Mouse (Mus musculus): ENCODE data around the gene Gm17359. TPM values are rescaled to one million over a fixed set of nuclear protein-coding genes. Genes with fewer than 3 reads are reported as not detected.
"Not testable (repeated sequence)": the region's sequence is repeated elsewhere in the genome, so short reads cannot be mapped to it uniquely, and the experiment has no call there.

Gene Gm17359
- polyA plus RNA-seq, 1 experiment: not detected

GRCm38 (mm10) chr3:79446124-79446523 lies 109.7 kb downstream of the Gm17359 start:
- Histone ChIP-seq H3K9me3 (ENCODE audit: control insufficient read depth, low read length) (no peaks in the 10 kb centered on the region), H3K27me3 (ENCODE audit: control insufficient read depth) (no peaks in the 10 kb centered on the region), H3K36me3 (ENCODE audit: control insufficient read depth) (peaks cover 3% of the 10 kb centered on the region), H3K4me3 (replicated peaks) (no peak overlapping the region), H3K4me1 (ENCODE audit: control insufficient read depth) (no peaks in the 10 kb centered on the region)
- no peak for TF ChIP-seq TAL1 (IDR thresholded peaks at IDR 0.05; ENCODE audit: low read length)
- TF ChIP-seq GATA1 (IDR thresholded peaks at IDR 0.05; ENCODE audit: low read length): no peak

DNA sequence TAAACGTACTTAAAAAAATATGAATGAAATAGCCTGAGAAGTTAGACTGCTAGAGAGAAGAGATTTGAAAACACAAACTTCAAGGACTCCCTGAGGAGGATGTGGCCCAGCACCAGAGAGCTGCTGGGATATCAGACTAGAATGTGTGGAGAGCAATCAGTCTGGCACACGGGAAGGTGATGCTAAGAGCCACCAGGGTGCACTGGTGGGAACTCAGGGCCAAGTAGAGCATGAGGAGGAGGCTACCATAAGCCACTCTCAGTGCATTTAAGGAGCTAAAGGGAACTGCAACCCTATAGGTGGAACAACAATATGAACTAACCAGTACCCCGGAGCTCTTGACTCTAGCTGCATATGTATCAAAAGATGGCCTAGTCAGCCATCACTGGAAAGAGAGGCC lies 110.2 kb downstream of the Gm17359 start:
- H3K9me3 ChIP-seq (ENCODE audit: control insufficient read depth, low read length); H3K27me3 ChIP-seq (ENCODE audit: control insufficient read depth); H3K36me3 ChIP-seq (ENCODE audit: control insufficient read depth): not testable (repeated sequence)

DNA sequence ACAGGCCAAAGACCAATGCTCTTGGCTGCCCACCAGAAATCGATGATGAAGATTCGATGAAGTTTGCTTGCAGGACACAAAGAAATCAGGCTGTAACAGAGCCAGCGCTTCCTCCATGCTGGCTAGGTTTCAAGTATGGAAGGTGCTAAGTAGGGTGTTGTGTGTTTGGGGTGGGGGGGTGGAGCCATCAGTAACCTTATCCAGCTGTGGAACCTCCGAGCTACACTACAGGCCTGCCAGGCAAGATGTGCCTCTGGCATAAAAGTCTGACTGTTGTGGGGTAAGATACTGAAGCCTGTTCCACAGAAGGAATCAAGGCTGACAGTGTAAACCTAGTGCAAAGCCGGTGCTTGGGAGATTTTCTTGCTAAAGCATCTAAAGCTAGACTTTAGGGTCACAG lies 112.0 kb downstream of the Gm17359 start:
- no peak overlapping the region for H3K4me3 ChIP-seq (replicated peaks)
- no peaks in the 10 kb centered on the region for H3K27me3 ChIP-seq (ENCODE audit: control insufficient read depth)
- H3K36me3 ChIP-seq (ENCODE audit: control insufficient read depth): peaks cover 10% of the 10 kb centered on the region
- H3K4me1 ChIP-seq (ENCODE audit: control insufficient read depth): no peaks in the 10 kb centered on the region
- no peaks in the 10 kb centered on the region for H3K9me3 ChIP-seq (ENCODE audit: control insufficient read depth, low read length)
- no peak for TF ChIP-seq TAL1 (IDR thresholded peaks at IDR 0.05; ENCODE audit: low read length)
- no peak for TF ChIP-seq GATA1 (IDR thresholded peaks at IDR 0.05; ENCODE audit: low read length)

More for the DNA sequence above, 110.2 kb downstream of the Gm17359 start:
- not testable (repeated sequence) for H3K4me1 ChIP-seq (ENCODE audit: control insufficient read depth); H3K4me3 ChIP-seq (replicated peaks)

GRCm38 (mm10) chr3:79449361-79449760 lies 112.9 kb downstream of the Gm17359 start:
- peaks cover 4% of the 10 kb centered on the region for H3K4me1 ChIP-seq (ENCODE audit: control insufficient read depth)
- H3K9me3 ChIP-seq (ENCODE audit: control insufficient read depth, low read length): no peaks in the 10 kb centered on the region
- H3K4me3 ChIP-seq (replicated peaks): no peak overlapping the region
- H3K27me3 ChIP-seq (ENCODE audit: control insufficient read depth): no peaks in the 10 kb centered on the region
- TF ChIP-seq TAL1 (IDR thresholded peaks at IDR 0.05; ENCODE audit: low read length) (no peak), GATA1 (IDR thresholded peaks at IDR 0.05; ENCODE audit: low read length) (no peak)
- peaks cover 19% of the 10 kb centered on the region for H3K36me3 ChIP-seq (ENCODE audit: control insufficient read depth)

DNA sequence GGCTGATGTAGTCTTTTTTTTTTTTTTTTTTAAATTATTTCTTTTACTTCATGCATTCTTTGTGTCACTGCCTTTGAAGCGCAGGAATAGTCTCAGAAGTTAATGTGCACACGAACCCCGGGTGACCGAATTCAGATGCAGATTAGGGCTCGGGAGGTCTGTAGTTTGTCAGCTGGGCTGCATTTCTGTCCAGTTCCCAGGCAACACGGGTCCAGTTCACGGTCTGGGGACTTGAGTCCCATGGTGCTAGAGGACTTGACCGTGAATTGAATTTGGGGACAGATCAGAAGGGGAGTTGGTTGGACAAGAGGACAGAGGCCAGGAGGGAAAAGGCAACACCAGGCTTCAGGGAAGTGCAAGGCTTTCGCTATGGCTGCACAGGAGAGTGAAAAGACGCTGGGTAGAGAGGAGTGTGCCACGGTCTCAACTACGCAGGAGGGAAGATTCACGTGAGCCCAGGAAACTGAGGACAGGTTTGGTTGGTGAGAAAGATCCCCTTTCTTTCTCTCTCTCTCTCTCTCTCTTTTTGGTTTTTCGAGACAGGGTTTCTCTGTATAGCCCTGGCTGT lies 116.3 kb downstream of the Gm17359 start:
- Histone ChIP-seq H3K27me3 (ENCODE audit: control insufficient read depth) (no peaks in the 10 kb centered on the region), H3K4me3 (replicated peaks) (no peak overlapping the region), H3K9me3 (ENCODE audit: control insufficient read depth, low read length) (no peaks in the 10 kb centered on the region), H3K4me1 (ENCODE audit: control insufficient read depth) (peaks cover 4% of the 10 kb centered on the region), H3K36me3 (ENCODE audit: control insufficient read depth) (peaks cover 43% of the 10 kb centered on the region)
- TF ChIP-seq GATA1 (IDR thresholded peaks at IDR 0.05; ENCODE audit: low read length) (no peak), TAL1 (IDR thresholded peaks at IDR 0.05; ENCODE audit: low read length) (no peak)

DNA sequence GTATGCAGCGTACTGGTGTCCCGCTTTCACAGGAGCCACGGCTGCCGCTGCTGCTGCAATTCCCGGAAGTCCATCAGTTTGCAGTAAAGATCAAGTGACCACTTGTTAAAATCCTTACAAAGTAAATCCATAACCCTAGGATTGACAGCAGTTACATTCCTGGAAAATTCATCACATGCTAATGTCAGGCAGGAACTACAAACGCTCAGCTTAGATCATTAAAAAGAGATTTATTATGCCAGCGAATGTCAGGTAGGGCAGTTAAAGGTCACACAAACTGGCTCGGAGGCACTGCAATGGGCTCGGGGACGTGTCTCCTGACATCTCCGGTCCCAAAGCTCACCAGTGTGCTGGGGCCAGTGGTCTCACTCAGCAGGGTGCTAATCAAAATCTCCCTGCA lies 119.3 kb downstream of the Gm17359 start:
- peaks cover 70% of the 10 kb centered on the region for H3K36me3 ChIP-seq (ENCODE audit: control insufficient read depth)
- H3K9me3 ChIP-seq (ENCODE audit: control insufficient read depth, low read length): no peaks in the 10 kb centered on the region
- peaks cover 4% of the 10 kb centered on the region for H3K4me1 ChIP-seq (ENCODE audit: control insufficient read depth)
- TF ChIP-seq TAL1 (IDR thresholded peaks at IDR 0.05; ENCODE audit: low read length): no peak
- TF ChIP-seq GATA1 (IDR thresholded peaks at IDR 0.05; ENCODE audit: low read length): no peak
- no peaks in the 10 kb centered on the region for H3K27me3 ChIP-seq (ENCODE audit: control insufficient read depth)
- H3K4me3 ChIP-seq (replicated peaks): no peak overlapping the region

DNA sequence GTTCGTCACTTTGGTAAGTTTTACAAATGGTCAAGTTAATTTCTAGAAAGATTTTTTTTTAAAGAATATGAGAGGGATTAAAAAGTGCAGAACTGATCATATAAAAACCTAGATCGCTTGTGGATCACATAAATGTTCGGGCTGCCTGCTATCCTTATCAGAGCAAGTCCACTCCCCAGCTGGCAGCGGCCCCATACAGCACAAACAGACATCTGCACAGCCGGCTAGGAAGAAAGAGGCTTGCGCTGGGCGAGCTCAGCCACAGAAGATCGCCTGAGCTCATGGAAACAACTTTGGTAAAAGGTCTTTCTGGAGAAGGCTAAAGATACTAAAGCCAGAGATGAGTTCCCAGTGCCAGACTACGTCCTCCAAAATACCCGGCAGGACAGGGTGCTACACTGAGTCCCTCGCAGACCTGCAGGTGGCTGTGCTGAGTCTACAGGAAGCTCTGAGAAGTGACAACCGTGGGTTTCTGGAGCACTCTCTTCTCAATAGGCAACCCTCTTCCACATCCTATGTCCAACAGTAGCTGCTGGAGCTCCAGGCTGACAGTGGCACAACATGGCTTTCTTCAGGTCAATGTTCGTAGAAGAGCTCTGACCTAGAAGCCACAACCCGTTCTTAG lies 122.3 kb downstream of the Gm17359 start:
- H3K36me3 ChIP-seq (ENCODE audit: control insufficient read depth): peaks cover 90% of the 10 kb centered on the region
- H3K4me3 ChIP-seq (replicated peaks): no peak overlapping the region
- no peak for TF ChIP-seq TAL1 (IDR thresholded peaks at IDR 0.05; ENCODE audit: low read length)
- no peak for TF ChIP-seq GATA1 (IDR thresholded peaks at IDR 0.05; ENCODE audit: low read length)
- no peaks in the 10 kb centered on the region for H3K9me3 ChIP-seq (ENCODE audit: control insufficient read depth, low read length)
- peaks cover 4% of the 10 kb centered on the region for H3K4me1 ChIP-seq (ENCODE audit: control insufficient read depth)
- no peaks in the 10 kb centered on the region for H3K27me3 ChIP-seq (ENCODE audit: control insufficient read depth)

DNA sequence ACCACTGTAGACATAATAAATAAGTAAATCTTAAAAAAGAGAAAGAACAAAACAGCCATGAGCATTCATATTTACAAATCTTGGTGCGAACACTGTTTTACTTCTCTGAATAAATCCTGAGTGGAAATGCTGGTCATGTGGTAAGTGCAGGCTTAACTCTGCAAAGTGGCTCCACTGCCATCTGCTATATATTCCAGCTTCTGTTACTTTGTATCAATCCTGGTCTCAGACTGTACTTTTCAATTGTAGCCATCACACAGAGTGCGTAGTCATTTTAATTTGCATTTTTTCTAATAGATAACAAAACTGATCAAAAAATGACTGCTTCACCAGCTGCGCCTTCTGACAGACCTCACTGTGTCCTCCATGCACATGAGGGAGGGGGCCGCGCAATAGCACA lies 133.0 kb downstream of the Gm17359 start:
- H3K4me1 ChIP-seq (ENCODE audit: control insufficient read depth): no peaks in the 10 kb centered on the region
- no peak for TF ChIP-seq GATA1 (IDR thresholded peaks at IDR 0.05; ENCODE audit: low read length)
- TF ChIP-seq TAL1 (IDR thresholded peaks at IDR 0.05; ENCODE audit: low read length): no peak
- H3K27me3 ChIP-seq (ENCODE audit: control insufficient read depth): no peaks in the 10 kb centered on the region
- H3K4me3 ChIP-seq (replicated peaks): no peak overlapping the region
- no peaks in the 10 kb centered on the region for H3K9me3 ChIP-seq (ENCODE audit: control insufficient read depth, low read length)
- peaks cover 99% of the 10 kb centered on the region for H3K36me3 ChIP-seq (ENCODE audit: control insufficient read depth)

DNA sequence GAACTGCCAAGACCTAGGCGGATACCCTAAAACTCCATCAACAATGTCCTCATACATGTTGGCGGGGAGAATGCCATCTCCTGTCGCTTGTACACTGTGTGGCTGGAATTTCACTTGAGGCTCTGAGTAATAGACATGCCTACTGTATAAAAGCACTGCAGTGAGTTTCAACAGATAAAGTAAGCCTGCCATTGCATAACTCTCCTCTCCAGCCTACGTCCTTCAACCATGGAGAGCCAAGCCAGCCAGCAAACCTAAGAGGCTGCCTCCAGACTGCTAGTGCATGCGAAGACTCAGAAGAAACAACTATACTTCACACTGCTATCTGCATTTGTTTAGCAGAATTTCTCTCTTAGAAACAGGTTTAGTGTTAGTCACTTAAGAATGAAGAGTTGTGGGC lies 135.9 kb downstream of the Gm17359 start:
- Histone ChIP-seq H3K27me3 (ENCODE audit: control insufficient read depth) (no peaks in the 10 kb centered on the region), H3K36me3 (ENCODE audit: control insufficient read depth) (peaks cover 98% of the 10 kb centered on the region), H3K4me1 (ENCODE audit: control insufficient read depth) (no peaks in the 10 kb centered on the region), H3K4me3 (replicated peaks) (no peak overlapping the region), H3K9me3 (ENCODE audit: control insufficient read depth, low read length) (no peaks in the 10 kb centered on the region)
- TF ChIP-seq GATA1 (IDR thresholded peaks at IDR 0.05; ENCODE audit: low read length) (no peak), TAL1 (IDR thresholded peaks at IDR 0.05; ENCODE audit: low read length) (no peak)

- Histone ChIP-seq H3K4me1 (ENCODE audit: control insufficient read depth) (peaks cover 14% of the 10 kb centered on the region), H3K9me3 (ENCODE audit: control insufficient read depth, low read length) (no peaks in the 10 kb centered on the region), H3K36me3 (ENCODE audit: control insufficient read depth) (peaks cover 99% of the 10 kb centered on the region), H3K27me3 (ENCODE audit: control insufficient read depth) (no peaks in the 10 kb centered on the region), H3K4me3 (replicated peaks) (no peak overlapping the region)
- no peak for TF ChIP-seq GATA1 (IDR thresholded peaks at IDR 0.05; ENCODE audit: low read length)
Observed at GRCm38 (mm10) chr3:79474911-79475310, 138.4 kb downstream of the Gm17359 start.

Data from erythroblast, embryonic 14.5 days (primary cell).